Mouse (Mus musculus) midbrain, embryonic 10.5 days (tissue): ENCODE measurements around the gene Cntn3. TPM values are rescaled to one million over a fixed set of nuclear protein-coding genes. Genes with fewer than 3 reads are reported as not detected.

ENCODE experiments used
- DNase-seq: peaks from one replicate; pipeline ENCODE4 v3.0.0-alpha.2; 2017; ENCODE audit warnings: low spot score
- H3K27ac ChIP-seq: fragments of 300-500 bp; sonication (generic); replicated peaks from 2 replicates; pipeline ENCODE4 v1.5.1; 2016; ENCODE audit warnings: mild to moderate bottlenecking
- H3K27me3 ChIP-seq: fragments of 300-500 bp; sonication (generic); 2 replicates; pipeline ENCODE4 v1.6.1; 2016; ENCODE audit warnings: low read depth, mild to moderate bottlenecking; ENCODE audit not compliant: poor library complexity, severe bottlenecking
- H3K36me3 ChIP-seq: fragments of 300-500 bp; sonication (generic); 2 replicates; pipeline ENCODE4 v1.6.1; 2016; ENCODE audit warnings: mild to moderate bottlenecking, moderate library complexity
- H3K4me1 ChIP-seq: fragments of 300-500 bp; sonication (generic); 2 replicates; pipeline ENCODE4 v1.6.1; 2016
- H3K4me3 ChIP-seq: fragments of 300-500 bp; sonication (generic); 2 replicates; pipeline ENCODE4 v1.5.1; 2016; ENCODE audit warnings: mild to moderate bottlenecking, moderate library complexity
- H3K9me3 ChIP-seq: fragments of 300-500 bp; sonication (generic); replicated peaks from 2 replicates; pipeline ENCODE4 v1.6.1; 2016; ENCODE audit warnings: mild to moderate bottlenecking
- WGBS: fragments of 180-500 bp; shearing (Covaris S2); methylation state at CpG from one replicate; pipeline ENCODE4 v1.1.7; 2016; 5-methylcytosine and 5-hydroxymethylcytosine counted together
- polyA plus RNA-seq: library from polyadenylated mRNA; unstranded; fragments of >200 nt; fragmentation: Nextera tagmentation; extraction: Ambion mirVana; gene quantifications from 2 replicates; pipeline ENCODE4 v1.2.1, GENCODE M21; 2016

The Cntn3 gene
- polyA plus RNA-seq, 1 experiment from 2014 or later: 0.53 TPM

DNA sequence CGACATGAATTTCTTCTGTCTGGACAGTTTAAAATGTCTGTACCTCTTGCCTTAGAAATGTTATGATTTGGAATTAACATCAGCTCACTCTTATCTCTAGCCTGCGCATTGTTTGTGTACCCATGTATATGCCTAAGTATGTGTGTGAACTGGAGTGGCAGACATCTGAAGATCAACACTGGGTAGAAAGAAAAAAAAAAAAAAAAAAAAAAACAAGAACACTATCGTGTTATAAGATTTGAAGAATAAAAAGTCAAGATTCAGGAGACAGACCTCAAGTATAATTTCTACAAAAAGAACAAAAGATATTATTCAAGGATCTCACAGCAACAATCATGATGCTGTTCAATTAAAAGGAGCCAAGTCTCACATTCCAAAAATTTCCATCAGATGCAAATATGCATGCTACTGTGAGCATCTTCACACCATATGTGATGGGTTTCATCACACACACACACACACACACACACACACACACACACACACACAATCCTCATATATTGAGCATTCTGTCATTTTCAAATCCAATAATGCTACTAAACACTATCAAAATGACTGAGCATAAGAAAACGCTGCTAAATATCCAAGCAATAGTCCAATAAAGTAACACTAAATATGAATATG lies 17.0 kb downstream of the Cntn3 start:
- Histone ChIP-seq H3K36me3 (no peaks in the 10 kb centered on the region), H3K4me3 (no peak overlapping the region), H3K27me3 (no peaks in the 10 kb centered on the region), H3K27ac (no peak overlapping the region), H3K9me3 (no peaks in the 10 kb centered on the region), H3K4me1 (no peaks in the 10 kb centered on the region)
- 87% methylated on average over 4 of the region's 4 CpGs for WGBS
- no peak for DNase-seq

GRCm38 (mm10) chr6:102555067-102555657 lies 17.7 kb downstream of the Cntn3 start:
- Histone ChIP-seq H3K4me3 (no peak overlapping the region), H3K9me3 (no peaks in the 10 kb centered on the region), H3K27ac (no peak overlapping the region), H3K36me3 (no peaks in the 10 kb centered on the region), H3K27me3 (no peaks in the 10 kb centered on the region), H3K4me1 (no peaks in the 10 kb centered on the region)
- 88% methylated on average over 3 of the region's 3 CpGs for WGBS
- DNase-seq: no peak

- Histone ChIP-seq H3K4me1 (peaks cover 5% of the 10 kb centered on the region; the same call in 1 of the 2 replicates), H3K36me3 (no peaks in the 10 kb centered on the region), H3K27me3 (no peaks in the 10 kb centered on the region), H3K4me3 (no peak overlapping the region), H3K9me3 (no peaks in the 10 kb centered on the region), H3K27ac (no peak overlapping the region)
- no peak for DNase-seq
- 90% methylated on average over 7 of the region's 7 CpGs for WGBS
Measured at GRCm38 (mm10) chr6:102541633-102542412, 31.1 kb downstream of the Cntn3 start.

DNA sequence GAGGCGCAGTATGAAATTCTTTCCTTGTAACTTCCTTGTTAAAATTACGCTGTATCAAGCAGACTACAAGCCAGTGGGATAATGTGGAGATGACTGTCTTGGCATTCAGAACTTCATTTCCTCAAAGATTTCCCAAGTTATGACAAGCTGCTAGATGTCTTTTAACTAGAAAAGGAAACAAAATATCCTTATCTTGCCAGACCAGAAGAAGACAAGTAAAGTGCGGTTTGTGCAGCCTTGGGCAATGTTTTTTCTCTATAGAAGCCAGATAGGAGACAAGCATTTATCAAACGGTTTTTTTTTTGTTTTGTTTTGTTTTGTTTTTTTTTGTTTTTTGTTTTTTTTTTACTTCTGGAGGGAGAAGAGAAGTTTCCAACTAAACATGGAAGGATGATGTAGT lies 37.3 kb downstream of the Cntn3 start:
- DNase-seq: no peak
- Histone ChIP-seq H3K4me3 (no peak overlapping the region), H3K27ac (no peak overlapping the region), H3K27me3 (no peaks in the 10 kb centered on the region), H3K9me3 (no peaks in the 10 kb centered on the region), H3K36me3 (no peaks in the 10 kb centered on the region), H3K4me1 (no peaks in the 10 kb centered on the region)
- 86% methylated on average over 4 of the region's 4 CpGs for WGBS

- DNase-seq: no peak
- Histone ChIP-seq H3K27me3 (no peaks in the 10 kb centered on the region), H3K4me3 (no peak overlapping the region), H3K36me3 (no peaks in the 10 kb centered on the region), H3K27ac (no peak overlapping the region), H3K9me3 (no peaks in the 10 kb centered on the region), H3K4me1 (no peaks in the 10 kb centered on the region)
- 84% methylated on average over 2 of the region's 2 CpGs for WGBS
Measured at GRCm38 (mm10) chr6:102523037-102523436, 49.9 kb downstream of the Cntn3 start.

DNA sequence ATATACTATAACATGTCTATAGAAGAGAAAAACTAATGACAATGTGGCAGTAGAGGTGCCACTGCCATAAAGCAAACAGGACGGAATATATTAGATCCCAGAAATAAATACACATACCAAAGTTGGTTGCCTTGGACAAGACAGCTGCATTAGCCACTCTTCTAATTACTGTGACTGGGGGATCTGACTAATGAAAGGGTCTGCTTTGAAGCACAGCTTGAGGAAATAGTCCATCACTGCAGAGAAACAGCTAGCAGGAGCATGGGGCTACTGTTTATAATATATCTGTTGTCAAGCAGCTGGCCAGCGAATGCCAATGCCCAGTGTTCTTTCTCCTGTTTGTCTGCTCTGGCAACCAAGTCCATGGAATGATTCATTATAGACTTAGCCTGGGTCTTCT lies 51.9 kb downstream of the Cntn3 start:
- Histone ChIP-seq H3K27ac (no peak overlapping the region), H3K36me3 (no peaks in the 10 kb centered on the region), H3K27me3 (no peaks in the 10 kb centered on the region), H3K9me3 (no peaks in the 10 kb centered on the region), H3K4me3 (no peak overlapping the region), H3K4me1 (no peaks in the 10 kb centered on the region)
- WGBS: 82% methylated on average over 2 of the region's 2 CpGs
- DNase-seq: no peak

- Histone ChIP-seq H3K4me1 (0 out of 2 replicates have a peak, but pooled peaks cover 4% of the 10 kb centered on the region), H3K27me3 (no peaks in the 10 kb centered on the region), H3K4me3 (no peak overlapping the region), H3K36me3 (no peaks in the 10 kb centered on the region), H3K9me3 (no peaks in the 10 kb centered on the region), H3K27ac (no peak overlapping the region)
- no peak for DNase-seq
- WGBS: 90% methylated on average over 2 of the region's 2 CpGs
Measured at GRCm38 (mm10) chr6:102515231-102515630, 57.7 kb downstream of the Cntn3 start.

DNA sequence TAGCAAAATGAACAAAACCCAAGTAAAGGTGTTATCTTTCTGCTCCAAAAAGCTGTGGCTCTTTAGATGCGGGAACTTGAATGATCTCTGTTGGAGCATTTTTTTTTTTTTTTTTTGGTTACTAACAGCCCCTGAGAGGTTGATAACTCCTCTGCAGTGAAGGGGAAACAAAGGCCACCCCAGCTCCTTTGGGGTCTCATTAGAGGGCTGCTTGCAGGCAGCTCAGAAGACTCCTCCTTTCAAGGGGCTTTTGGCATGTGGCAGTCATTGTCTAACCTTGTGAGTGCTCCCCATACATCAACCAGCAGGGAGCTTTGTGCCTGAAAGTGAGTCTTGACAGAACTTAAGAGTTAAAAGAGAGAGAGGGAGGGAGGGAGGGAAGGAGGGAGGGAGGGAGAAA lies 60.8 kb downstream of the Cntn3 start:
- no peaks in the 10 kb centered on the region for H3K27me3 ChIP-seq
- 48% methylated on average over 1 of the region's 1 CpGs for WGBS
- H3K36me3 ChIP-seq: no peaks in the 10 kb centered on the region
- no peak overlapping the region for H3K27ac ChIP-seq
- H3K4me1 ChIP-seq: 0 out of 2 replicates have a peak, but pooled peaks cover 4% of the 10 kb centered on the region
- H3K9me3 ChIP-seq: no peaks in the 10 kb centered on the region
- no peak for DNase-seq
- H3K4me3 ChIP-seq: no peak overlapping the region

DNA sequence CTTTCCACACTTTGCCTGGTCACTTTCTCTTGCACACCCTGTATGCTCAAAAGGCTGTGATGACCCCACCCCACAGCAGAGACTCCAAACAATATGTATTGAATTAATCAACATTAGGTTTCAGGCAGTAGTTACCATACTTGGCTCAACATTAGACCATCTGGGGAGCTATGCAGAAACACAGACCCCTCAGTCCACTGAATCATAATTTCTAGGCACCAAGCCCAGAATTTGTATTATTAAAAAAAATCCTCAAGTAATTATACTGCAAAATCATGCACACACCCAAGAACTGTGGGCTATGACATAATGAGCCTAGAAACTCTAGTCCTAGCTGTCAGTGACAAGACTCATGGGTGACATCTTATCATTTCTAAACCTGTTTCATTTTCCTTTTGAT lies 87.4 kb downstream of the Cntn3 start:
- Histone ChIP-seq H3K27ac (no peak overlapping the region), H3K36me3 (no peaks in the 10 kb centered on the region), H3K4me3 (no peak overlapping the region), H3K9me3 (no peaks in the 10 kb centered on the region), H3K27me3 (no peaks in the 10 kb centered on the region), H3K4me1 (no peaks in the 10 kb centered on the region)
- no peak for DNase-seq

DNA sequence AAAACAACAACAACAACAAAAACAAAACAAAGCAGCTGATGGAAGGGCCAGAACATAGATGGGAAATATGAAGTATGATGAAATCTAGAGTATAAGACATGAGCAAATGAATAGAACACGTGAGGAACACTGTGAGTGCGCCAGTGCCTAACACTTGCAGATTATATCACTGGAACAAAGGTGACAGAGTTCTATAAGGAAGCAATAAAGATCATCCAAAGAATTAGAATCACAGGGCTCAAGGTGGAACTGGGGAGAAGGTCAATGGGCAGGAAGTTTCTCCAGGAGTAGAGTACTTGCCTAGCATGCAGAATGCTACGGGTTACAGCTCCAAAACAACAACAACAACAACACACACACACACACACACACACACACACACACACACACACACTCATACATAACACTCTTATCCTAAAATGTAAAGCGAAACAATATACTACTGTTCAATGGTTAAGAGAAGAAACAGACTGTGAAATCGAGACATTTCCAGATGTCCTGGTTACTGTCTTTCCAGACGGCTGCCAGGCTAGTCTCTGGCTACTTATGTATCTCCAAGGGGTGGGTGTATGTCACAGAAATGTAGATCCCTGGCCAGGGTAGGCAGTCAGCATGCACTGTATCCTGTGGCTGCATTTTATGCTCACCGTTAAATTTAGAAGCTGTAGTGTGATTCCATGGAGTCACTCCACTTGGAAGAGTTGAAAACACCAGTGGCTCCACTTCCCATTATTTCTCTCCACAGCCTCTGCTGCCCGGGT lies 94.4 kb downstream of the Cntn3 start:
- Histone ChIP-seq H3K4me3 (no peak overlapping the region), H3K36me3 (no peaks in the 10 kb centered on the region), H3K4me1 (no peaks in the 10 kb centered on the region), H3K9me3 (no peaks in the 10 kb centered on the region), H3K27me3 (no peaks in the 10 kb centered on the region), H3K27ac (no peak overlapping the region)
- 86% methylated on average over 8 of the region's 8 CpGs for WGBS
- DNase-seq: no peak

DNA sequence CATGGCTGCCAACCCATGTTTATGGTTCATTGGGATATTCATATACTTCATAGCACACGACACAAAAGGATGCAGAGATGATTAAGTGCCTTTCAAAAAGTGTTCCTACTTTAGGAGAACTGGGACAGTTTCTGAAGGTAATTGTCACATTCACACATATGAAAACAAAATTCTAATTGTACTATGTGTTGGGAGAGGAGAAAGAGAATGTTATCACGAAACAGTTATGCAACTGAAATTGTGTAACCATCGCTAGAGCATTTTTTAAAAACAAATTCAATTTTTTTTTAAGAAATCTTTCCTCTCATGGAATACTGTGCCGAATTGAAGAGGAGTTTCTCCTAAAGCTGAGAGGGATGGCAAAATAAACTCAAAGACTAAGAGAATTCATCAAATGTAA lies 134.5 kb downstream of the Cntn3 start:
- DNase-seq: no peak
- Histone ChIP-seq H3K36me3 (no peaks in the 10 kb centered on the region), H3K27ac (no peak overlapping the region), H3K9me3 (no peaks in the 10 kb centered on the region), H3K4me3 (no peak overlapping the region), H3K27me3 (no peaks in the 10 kb centered on the region), H3K4me1 (no peaks in the 10 kb centered on the region)
- 86% methylated on average over 4 of the region's 4 CpGs for WGBS

GRCm38 (mm10) chr6:102427549-102427948 lies 145.4 kb downstream of the Cntn3 start:
- Histone ChIP-seq H3K27me3 (no peaks in the 10 kb centered on the region), H3K27ac (no peak overlapping the region), H3K4me3 (no peak overlapping the region), H3K36me3 (no peaks in the 10 kb centered on the region), H3K9me3 (no peaks in the 10 kb centered on the region), H3K4me1 (no peaks in the 10 kb centered on the region)
- 90% methylated on average over 1 of the region's 1 CpGs for WGBS
- no peak for DNase-seq
